Comparison of ENCODE assay signal across 8 mouse cellular contexts in the genomic region with DNA sequence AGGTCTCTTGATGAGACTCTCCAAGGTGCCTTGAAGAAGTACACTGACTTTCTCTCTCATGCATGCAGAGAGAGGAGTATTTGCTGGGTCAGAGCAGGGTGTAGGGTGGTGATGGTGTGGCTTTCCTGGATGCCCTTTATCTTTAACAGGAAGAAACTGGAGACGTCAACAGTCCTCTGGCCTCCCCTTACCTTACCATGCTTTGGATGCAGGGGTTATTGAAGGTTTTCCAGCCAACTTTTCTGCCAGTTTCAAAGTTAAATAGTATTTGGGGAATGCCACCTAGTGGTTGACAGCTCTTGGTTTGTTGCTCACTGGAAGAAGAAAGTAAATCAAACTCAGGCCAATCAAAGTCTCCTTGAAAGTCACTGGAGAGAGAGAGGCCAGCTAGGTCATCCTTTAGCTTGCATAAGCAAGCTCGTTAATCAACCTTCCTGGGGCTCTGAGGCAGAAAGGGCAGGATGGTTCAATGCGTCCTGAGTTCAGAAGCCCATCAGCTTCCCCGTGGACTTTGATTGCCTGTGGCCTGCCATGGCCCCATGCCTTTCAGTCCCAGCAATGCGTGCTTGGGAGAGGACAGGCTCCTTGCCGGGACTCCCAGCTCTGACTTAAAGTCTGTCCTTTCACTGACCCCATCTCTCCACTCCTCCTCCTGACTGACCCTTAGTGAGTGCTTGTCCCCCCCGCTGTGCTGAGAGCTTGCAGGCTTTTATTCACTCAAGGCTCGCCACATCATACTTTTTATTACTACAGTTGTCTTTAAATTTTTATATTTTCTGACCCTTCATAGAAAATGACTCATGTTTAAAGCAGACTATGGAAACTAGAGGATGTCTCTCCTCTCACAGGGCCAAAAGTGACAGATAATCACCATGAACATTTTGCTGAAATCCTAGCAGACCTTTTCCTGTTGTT. TPM values are rescaled to one million over a fixed set of nuclear protein-coding genes. Genes with fewer than 3 reads are reported as not detected.
A peak's percentile ranks its signal among the peaks of the same experiment; 100 is the strongest.
DNase-seq lines count a peak whose midpoint lies in the region; ATAC-seq and TF ChIP-seq lines count a peak whose summit lies in the region.

No protein-coding gene starts in this region.

- no peaks in the 10 kb centered on the region for H3K27me3 ChIP-seq in liver, embryonic 14.5 days (ENCODE audit: control insufficient read depth, insufficient read depth, low read length)
- no peaks in the 10 kb centered on the region for H3K27me3 ChIP-seq in embryonic facial prominence, embryonic 15.5 days
- H3K27me3 ChIP-seq in intestine, postnatal 0 days (replicated peaks; ENCODE audit: control insufficient read depth, insufficient read depth, low read length), result no peaks in the 10 kb centered on the region

- no peaks in the 10 kb centered on the region for H3K36me3 ChIP-seq in liver, embryonic 14.5 days (replicated peaks; ENCODE audit: control insufficient read depth, insufficient read depth, low read depth)
- no peaks in the 10 kb centered on the region for H3K36me3 ChIP-seq in embryonic facial prominence, embryonic 15.5 days
- H3K36me3 ChIP-seq in intestine, postnatal 0 days (ENCODE audit: control insufficient read depth, insufficient read depth), result no peaks in the 10 kb centered on the region

- H3K9me3 ChIP-seq in liver, embryonic 14.5 days (ENCODE audit: control insufficient read depth, low read length), result no peaks in the 10 kb centered on the region
- H3K9me3 ChIP-seq in embryonic facial prominence, embryonic 15.5 days (replicated peaks), result no peaks in the 10 kb centered on the region
- H3K9me3 ChIP-seq in intestine, postnatal 0 days (ENCODE audit: control insufficient read depth), result no peaks in the 10 kb centered on the region

- WGBS in liver, embryonic 14.5 days (ENCODE audit: insufficient replicate concordance), result 40% methylated on average over 8 of the region's 8 CpGs
- 30% methylated on average over 8 of the region's 8 CpGs for WGBS in embryonic facial prominence, embryonic 15.5 days
- WGBS in intestine, postnatal 0 days, result 24% methylated on average over 8 of the region's 8 CpGs

- peak; percentile 29 for TF ChIP-seq CTCF in liver, embryonic 14.5 days (IDR thresholded peaks at IDR 0.05; ENCODE audit: low read depth)
- TF ChIP-seq CTCF in intestine, postnatal 0 days (IDR thresholded peaks at IDR 0.05; ENCODE audit: low read depth), result peak; percentile 57

- TF ChIP-seq EP300 in liver, embryonic 14.5 days (IDR thresholded peaks at IDR 0.05; ENCODE audit: low read depth), result no peak

- H3K9ac ChIP-seq in liver, embryonic 14.5 days (replicated peaks), result no peak overlapping the region
- H3K9ac ChIP-seq in embryonic facial prominence, embryonic 15.5 days, result no peak overlapping the region
- no peak overlapping the region for H3K9ac ChIP-seq in intestine, postnatal 0 days (ENCODE audit: low read depth, low read length)

- H3K4me1 ChIP-seq in liver, embryonic 14.5 days (replicated peaks; ENCODE audit: control insufficient read depth in 2 of 2, insufficient read depth in 2 of 2, low read length in 1 of 2), result no peaks in the 10 kb centered on the region; a peak in 1 of 4 replicates
- H3K4me1 ChIP-seq in embryonic facial prominence, embryonic 15.5 days, result 0 out of 2 replicates have a peak, but pooled peaks cover 4% of the 10 kb centered on the region
- no peaks in the 10 kb centered on the region for H3K4me1 ChIP-seq in intestine, postnatal 0 days (replicated peaks; ENCODE audit: control insufficient read depth, insufficient read depth, low read length)

- no peak overlapping the region for H3K4me2 ChIP-seq in liver, embryonic 14.5 days (ENCODE audit: low read depth)
- H3K4me2 ChIP-seq in embryonic facial prominence, embryonic 15.5 days (replicated peaks), result no peak overlapping the region
- no peak overlapping the region for H3K4me2 ChIP-seq in intestine, postnatal 0 days (replicated peaks; ENCODE audit: low read depth)

- no peak overlapping the region for H3K27ac ChIP-seq in liver, embryonic 14.5 days
- 0 out of 2 replicates have a peak overlapping the region, but pooled peaks have one; percentile 44 for H3K27ac ChIP-seq in embryonic facial prominence, embryonic 15.5 days (replicated peaks)
- H3K27ac ChIP-seq in intestine, postnatal 0 days (ENCODE audit: low read depth, low read length), result no peak overlapping the region

- no peak overlapping the region for H3K4me3 ChIP-seq in liver, embryonic 14.5 days (ENCODE audit: insufficient read depth in 1 of 2, low read depth in 2 of 2, low read length in 2 of 2)
- no peak overlapping the region for H3K4me3 ChIP-seq in embryonic facial prominence, embryonic 15.5 days (replicated peaks)
- no peak overlapping the region for H3K4me3 ChIP-seq in intestine, postnatal 0 days (ENCODE audit: low read depth, low read length)

- DNase-seq in liver, embryonic 14.5 days (ENCODE audit: low read depth in 3 of 3, low spot score in 3 of 3), result no peak
- DNase-seq in liver, result no peak
- DNase-seq in T-cell, adult 2 months (ENCODE audit: low spot score), result peak; percentile 51
- peak; percentile 92 for DNase-seq in lung, postnatal 36 days
- DNase-seq in frontal cortex, postnatal 25 days (ENCODE audit: low spot score in 2 of 2), result no peak

- no peak for ATAC-seq in liver, embryonic 14.5 days (ENCODE audit: insufficient read depth)
- ATAC-seq in embryonic facial prominence, embryonic 15.5 days (ENCODE audit: insufficient number of reproducible peaks, low FRiP score, low TSS enrichment, low read depth), result no peak
- no peak for ATAC-seq in intestine, postnatal 0 days
- no peak for ATAC-seq in granulocyte monocyte progenitor cell, adult 5-6 weeks (replicated peaks; ENCODE audit: poor library complexity, severe bottlenecking)

RNA-seq across cellular contexts. Expression of a gene that starts 31.3 kb away (rescaled TPM):
- polyA plus RNA-seq in liver, embryonic 14.5 days (2012; rRNA removed), result 5.6 and 6.8 TPM in 2 replicates
- polyA plus RNA-seq in liver, embryonic 14.5 days (2014; fragmentation: Nextera tagmentation; extraction: Ambion mirVana), result 8.4 and 9.8 TPM in 2 replicates
- polyA plus RNA-seq in embryonic facial prominence, embryonic 15.5 days (2015; fragmentation: Nextera tagmentation; extraction: Ambion mirVana), result 32.6 and 42.1 TPM in 2 replicates
- 3.9 and 4.4 TPM in 2 replicates for polyA plus RNA-seq in intestine, postnatal 0 days (2015; fragmentation: Nextera tagmentation; extraction: Ambion mirVana)
- 11.8 and 13.8 TPM in 2 replicates for total RNA-seq in granulocyte monocyte progenitor cell, adult 5-6 weeks (2014; fragmentation: Nextera tagmentation)
- total RNA-seq in granulocyte monocyte progenitor cell, adult 5-6 weeks (2017), result 33.8 and 47.5 TPM in 2 replicates

Comparison
In these comparisons a context has a peak if more than half of its experiments do, and no peak if none do; other contexts are left out.
1. DNase-seq: peak in T-cell, adult 2 months (single experiment) and lung, postnatal 36 days (single experiment); none in liver, embryonic 14.5 days (0 of 3), liver (single experiment) and frontal cortex, postnatal 25 days (0 of 2).